Mouse (Mus musculus) frontal cortex, postnatal 14 days (tissue): ENCODE results near the gene Zfp579.
A peak's percentile ranks its signal among the peaks of the same experiment; 100 is the strongest.

Experiments used
- DNase-seq, 2 experiments: peaks; one replicate each; pipeline ENCODE4 v3.0.0; 2022; ENCODE audit warnings: low spot score in 2 of 2

The Zfp579 gene

GRCm38 (mm10) chr7:4957361-4957760 lies 38.6 kb downstream of the Zfp579 start:
- no peak for DNase-seq

- no peak for DNase-seq
These were observed 42.0 kb downstream of the Zfp579 start for GRCm38 (mm10) chr7:4953815-4954445.

- DNase-seq: no peak
These were observed 45.2 kb downstream of the Zfp579 start for GRCm38 (mm10) chr7:4950561-4951342.

GRCm38 (mm10) chr7:4948386-4948785 lies 47.6 kb downstream of the Zfp579 start:
- DNase-seq: no peak

GRCm38 (mm10) chr7:4947855-4948254 lies 48.1 kb downstream of the Zfp579 start:
- DNase-seq: no peak

GRCm38 (mm10) chr7:4943223-4943815 lies 52.6 kb downstream of the Zfp579 start:
- peak; percentile 85 to 87 for DNase-seq

GRCm38 (mm10) chr7:4942673-4943072 lies 53.3 kb downstream of the Zfp579 start:
- DNase-seq: no peak

GRCm38 (mm10) chr7:4940068-4940479 lies 55.9 kb downstream of the Zfp579 start:
- peak in 1 of 2 experiments; percentile 77 for DNase-seq

- DNase-seq: peak in 1 of 2 experiments; percentile 45
These were observed 57.5 kb downstream of the Zfp579 start for GRCm38 (mm10) chr7:4938456-4938855.

GRCm38 (mm10) chr7:4937392-4937791 lies 58.6 kb downstream of the Zfp579 start:
- DNase-seq: no peak

GRCm38 (mm10) chr7:4936832-4937231 lies 59.1 kb downstream of the Zfp579 start:
- no peak for DNase-seq

GRCm38 (mm10) chr7:4934160-4934914 lies 61.6 kb downstream of the Zfp579 start:
- DNase-seq: no peak
